Mouse (Mus musculus) lung, postnatal 0 days (tissue): ENCODE data around the gene Ccdc7a.

Experiments
- CTCF ChIP-seq: IDR thresholded peaks from 2 replicates; pipeline ENCODE4 v1.5.1; 2016; ENCODE audit warnings: antibody characterized with exemption, mild to moderate bottlenecking
- EP300 ChIP-seq: IDR thresholded peaks from 2 replicates; pipeline ENCODE4 v1.6.1; 2016; ENCODE audit warnings: antibody characterized with exemption, mild to moderate bottlenecking, control low read depth

DNA sequence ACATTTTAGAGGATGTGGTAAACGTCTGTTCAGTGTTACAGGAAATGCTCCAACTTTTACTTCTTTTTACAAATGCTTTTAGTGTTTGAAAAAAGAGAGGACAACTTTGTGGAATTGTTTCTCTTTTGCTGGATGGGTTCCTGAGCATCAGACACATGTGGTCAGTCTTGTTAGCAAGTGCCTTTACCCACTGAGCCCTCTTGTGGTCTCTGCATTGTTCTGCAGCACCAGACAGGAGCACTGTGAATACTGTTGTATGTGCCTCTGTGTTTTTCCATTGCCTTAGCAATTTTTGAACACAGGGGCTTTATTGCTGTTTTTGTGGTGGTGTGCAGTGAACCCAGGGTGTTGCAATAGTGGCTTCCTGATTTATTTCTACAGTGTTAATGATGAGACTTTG, 340.5 kb downstream of the Ccdc7a start:
- TF ChIP-seq CTCF (peak; percentile 75), EP300 (no peak)
